Mouse (Mus musculus): Measurements from ENCODE around the gene Nuf2. TPM values are rescaled to one million over a fixed set of nuclear protein-coding genes. Genes with fewer than 3 reads are reported as not detected.

The Nuf2 gene
- polyA plus RNA-seq (2012; rRNA removed): 20.4 and 26.2 TPM in 2 replicates

DNA sequence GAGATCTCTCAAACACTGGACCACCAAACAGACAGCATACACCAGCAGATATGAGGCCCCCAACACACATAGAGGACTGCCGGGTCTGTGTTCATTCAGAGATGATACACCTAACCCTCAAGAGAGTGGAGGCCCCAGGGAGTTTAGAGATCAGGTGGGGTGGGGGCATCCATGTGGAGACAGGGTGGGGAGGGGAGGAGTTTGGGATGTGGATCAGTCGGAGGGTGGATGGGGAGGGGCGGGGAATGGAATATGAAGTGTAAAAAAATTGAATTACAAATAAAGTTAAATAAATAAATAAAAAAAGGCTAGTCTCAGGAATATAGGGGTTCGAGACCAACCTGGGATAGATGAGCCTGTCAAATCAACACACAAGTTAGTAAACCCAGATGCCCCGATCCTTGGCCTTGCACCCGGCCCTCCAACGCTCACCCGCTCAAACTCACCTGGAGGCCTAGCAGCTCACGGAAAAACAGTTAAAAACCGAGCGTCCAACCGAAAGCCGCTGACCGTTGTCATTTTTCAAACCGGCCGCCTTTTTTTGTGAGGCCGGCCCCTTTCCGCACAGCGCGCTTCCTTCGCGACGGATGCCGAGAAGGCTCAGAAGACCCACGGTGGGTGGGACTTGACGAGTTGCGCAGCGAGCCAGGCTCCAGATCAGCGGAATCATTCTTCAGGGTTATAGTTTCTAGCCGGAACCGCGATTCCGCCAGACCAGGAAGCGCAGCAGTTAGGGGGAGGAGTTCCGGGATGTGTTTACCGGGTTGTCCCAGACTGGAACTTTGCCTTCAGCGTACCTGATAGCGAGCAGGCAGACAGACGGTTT lies at the start of gene Nuf2:
Nuf2 (minus strand) TSS at position 589 of the 826 bp plus-strand sequence.

Other genes with a start within 250 kb of the Nuf2 start
- gene Rgs5, start 124.0 kb upstream of the Nuf2 start, polyA plus RNA-seq (2012; rRNA removed): 25.3 and 30.7 TPM in 2 replicates
- gene Rgs4, start 216.2 kb upstream of the Nuf2 start, polyA plus RNA-seq (2012; rRNA removed): 23.1 and 24.1 TPM in 2 replicates

All from central nervous system, embryonic 14 days (tissue).